Mouse (Mus musculus) liver, adult 2 months (tissue): ENCODE results near the gene Lce3e. TPM values are rescaled to one million over a fixed set of nuclear protein-coding genes. Genes with fewer than 3 reads are reported as not detected.

Source experiments
- DNase-seq: peaks from one replicate; pipeline ENCODE4 v3.0.0-alpha.2; 2011; ENCODE audit warnings: low read depth, low spot score; ENCODE audit errors: extremely low read depth
- H3K27ac ChIP-seq: fragments of 200-500 bp; replicated peaks from 2 replicates; pipeline ENCODE4 v1.5.1; 2012; ENCODE audit warnings: low read depth, mild to moderate bottlenecking, control low read depth, inconsistent platforms, low read length; ENCODE audit not compliant: insufficient read depth
- H3K27me3 ChIP-seq: fragments of 200-500 bp; 2 replicates; pipeline ENCODE4 v1.6.1; 2012; ENCODE audit warnings: mild to moderate bottlenecking, moderate library complexity, low read length, inconsistent platforms; ENCODE audit not compliant: control insufficient read depth, insufficient read depth
- H3K36me3 ChIP-seq: fragments of 200-500 bp; 2 replicates; pipeline ENCODE4 v1.6.1; 2012; ENCODE audit warnings: low read length, inconsistent platforms; ENCODE audit not compliant: control insufficient read depth, insufficient read depth
- H3K4me1 ChIP-seq: fragments of 200-500 bp; 2 replicates; pipeline ENCODE4 v1.6.1; 2011; ENCODE audit warnings: low read length; ENCODE audit not compliant: control insufficient read depth, insufficient read depth
- H3K4me3 ChIP-seq: fragments of 200-500 bp; 2 replicates; pipeline ENCODE4 v1.5.1; 2011; ENCODE audit warnings: low read depth, mild to moderate bottlenecking, control low read depth, low read length, moderate library complexity; ENCODE audit not compliant: insufficient read depth
- H3K79me2 ChIP-seq: fragments of 200-500 bp; 2 replicates; pipeline ENCODE4 v1.6.1; 2012; ENCODE audit warnings: inconsistent platforms, mild to moderate bottlenecking, low read length, moderate library complexity; ENCODE audit not compliant: control insufficient read depth, insufficient read depth
- H3K9ac ChIP-seq: fragments of 200-500 bp; 2 replicates; pipeline ENCODE4 v1.6.1; 2012; ENCODE audit warnings: low read depth, mild to moderate bottlenecking, control low read depth, inconsistent platforms, low read length
- CTCF ChIP-seq: fragments of 200-500 bp; IDR thresholded peaks from 2 replicates; pipeline ENCODE4 v1.5.1; 2011; ENCODE audit warnings: low read depth, low read length, control low read depth
- POLR2A ChIP-seq: fragments of 200-500 bp; IDR thresholded peaks from 2 replicates; pipeline ENCODE4 v1.6.1; 2011; ENCODE audit warnings: low read length, control low read depth; ENCODE audit not compliant: insufficient read depth; ENCODE audit errors: extremely low read depth
- WGBS: fragments of 180-500 bp; shearing (Covaris S2); methylation state at CpG from one replicate; pipeline ENCODE4 v1.1.7; 2018; 5-methylcytosine and 5-hydroxymethylcytosine counted together
- polyA plus RNA-seq: library from polyadenylated mRNA; depleted of rRNA; stranded (reverse); fragments of >200 nt; gene quantifications from 2 replicates; pipeline ENCODE4 v1.2.3, GENCODE M21; 2012; rRNA removed
- total RNA-seq: library from RNA; depleted of rRNA; stranded (reverse); fragments of >200 nt; gene quantifications from 2 replicates; pipeline ENCODE4 v1.2.3, GENCODE M21; 2014; rRNA removed

The Lce3e gene
- not detected in 2 replicates for total RNA-seq
- polyA plus RNA-seq = not detected in 2 replicates

GRCm38 (mm10) chr3:92966761-92967160 lies at the start of gene Lce3e:
TSS of gene Lce3e (plus strand) at chr3:92967061.
- Histone ChIP-seq H3K9ac (no peak within 1 kb of the TSS), H3K79me2 (no peaks in the 10 kb centered on the region), H3K4me3 (no peak within 1 kb of the TSS), H3K27ac (no peak within 1 kb of the TSS), H3K4me1 (no peaks in the 10 kb centered on the region), H3K27me3 (no peaks in the 10 kb centered on the region), H3K36me3 (no peaks in the 10 kb centered on the region)
- TF ChIP-seq CTCF = no peak
- no peak for TF ChIP-seq POLR2A
- no peak for DNase-seq
- 86% methylated on average over 2 of the region's 2 CpGs for WGBS

DNA sequence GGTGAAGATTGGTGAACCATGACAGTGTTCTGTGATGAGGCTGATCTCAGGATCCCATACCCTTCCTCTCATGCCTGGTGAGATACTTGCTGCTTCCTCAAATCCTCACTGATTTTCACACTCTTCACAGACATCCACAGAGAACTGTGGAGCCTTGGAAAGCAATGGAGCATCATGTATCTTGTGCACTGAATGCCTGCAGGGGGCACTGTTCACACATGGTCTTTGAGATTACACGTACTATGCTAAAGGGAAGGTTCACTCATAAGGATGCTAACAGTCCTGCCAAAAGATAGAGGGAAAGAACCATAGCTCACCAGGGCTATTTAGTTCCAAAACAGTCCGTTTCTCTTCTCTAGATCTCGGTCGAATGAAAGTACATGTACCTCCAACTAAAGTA lies 46.5 kb upstream of the Lce3e start:
- Histone ChIP-seq H3K27ac (no peak overlapping the region), H3K79me2 (no peaks in the 10 kb centered on the region), H3K27me3 (no peaks in the 10 kb centered on the region), H3K4me3 (no peak overlapping the region), H3K9ac (no peak overlapping the region), H3K4me1 (no peaks in the 10 kb centered on the region), H3K36me3 (no peaks in the 10 kb centered on the region)
- WGBS = 56% methylated on average over 4 of the region's 4 CpGs
- no peak for TF ChIP-seq POLR2A
- no peak for TF ChIP-seq CTCF
- DNase-seq = no peak

DNA sequence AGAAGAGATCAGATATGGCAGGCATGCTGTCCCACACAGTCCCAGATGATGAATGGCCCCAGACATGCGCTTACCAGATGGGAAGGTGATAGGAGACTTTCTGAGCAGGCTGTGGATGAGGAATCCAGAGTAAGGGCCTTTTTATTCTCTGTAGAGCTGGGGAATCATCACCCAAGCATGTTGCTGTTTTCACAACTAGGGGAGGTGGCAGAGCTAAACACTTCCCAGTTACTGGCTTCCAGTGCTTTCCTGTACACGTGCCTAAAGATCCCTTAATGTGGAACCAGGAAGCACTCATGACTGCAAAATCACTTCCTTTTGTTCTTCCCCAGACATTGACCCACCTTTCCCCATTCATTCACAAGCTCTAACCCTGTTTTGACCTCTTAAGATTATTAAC lies 40.7 kb upstream of the Lce3e start, which contains the start of gene Lce3a:
Gene Lce3a, minus strand, starts transcription at position 101 of the 400 bp plus-strand sequence.
- Histone ChIP-seq H3K4me1 (no peaks in the 10 kb centered on the region), H3K27ac (no peak within 1 kb of the TSS), H3K4me3 (no peak within 1 kb of the TSS), H3K27me3 (no peaks in the 10 kb centered on the region), H3K79me2 (no peaks in the 10 kb centered on the region), H3K36me3 (no peaks in the 10 kb centered on the region), H3K9ac (no peak within 1 kb of the TSS)
- TF ChIP-seq POLR2A = no peak
- no peak for TF ChIP-seq CTCF
- no peak for DNase-seq
- 70% methylated on average over 2 of the region's 2 CpGs for WGBS

- H3K9ac ChIP-seq = no peak within 1 kb of the TSS
- H3K79me2 ChIP-seq = no peaks in the 10 kb centered on the region
- H3K27ac ChIP-seq = no peak within 1 kb of the TSS
- no peaks in the 10 kb centered on the region for H3K4me1 ChIP-seq
- no peaks in the 10 kb centered on the region for H3K36me3 ChIP-seq
- TF ChIP-seq CTCF (no peak), POLR2A (no peak)
- H3K27me3 ChIP-seq = no peaks in the 10 kb centered on the region
- no peak for DNase-seq
- WGBS = 44% methylated on average over 2 of the region's 2 CpGs
- no peak within 1 kb of the TSS for H3K4me3 ChIP-seq
Observed at GRCm38 (mm10) chr3:92932679-92933078, 34.2 kb upstream of the Lce3e start, which contains the start of gene Lce3b. TSS of gene Lce3b (plus strand) at chr3:92932979.

- no peaks in the 10 kb centered on the region for H3K36me3 ChIP-seq
- DNase-seq = no peak
- no peak within 1 kb of the TSS for H3K9ac ChIP-seq
- H3K4me1 ChIP-seq = no peaks in the 10 kb centered on the region
- no peaks in the 10 kb centered on the region for H3K79me2 ChIP-seq
- no peak within 1 kb of the TSS for H3K4me3 ChIP-seq
- H3K27me3 ChIP-seq = no peaks in the 10 kb centered on the region
- 50% methylated on average over 1 of the region's 1 CpGs for WGBS
- H3K27ac ChIP-seq = no peak within 1 kb of the TSS
- TF ChIP-seq CTCF (no peak), POLR2A (no peak)
Observed at GRCm38 (mm10) chr3:92944186-92944585, 22.7 kb upstream of the Lce3e start, which contains the start of gene Lce3c. TSS of gene Lce3c (plus strand) at chr3:92944486.

DNA sequence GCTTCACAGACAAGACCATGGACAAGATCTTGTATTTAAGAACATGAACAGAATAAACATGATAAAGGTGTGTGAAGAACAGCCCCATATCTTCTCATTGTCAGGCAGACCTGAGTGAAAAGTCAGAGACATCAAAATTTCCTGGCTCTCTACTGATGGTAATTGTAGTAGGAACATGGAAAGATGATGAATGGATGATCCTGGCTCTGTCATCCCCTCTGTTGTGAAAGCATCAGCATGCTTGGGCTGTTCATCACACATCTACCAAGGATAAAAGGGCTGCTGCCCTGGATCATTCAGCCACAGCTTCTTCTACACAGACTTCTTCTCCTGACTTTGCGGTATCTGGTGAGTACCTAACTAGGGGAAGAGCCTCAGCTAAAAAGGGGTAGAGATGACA lies 9.8 kb upstream of the Lce3e start, which contains the start of gene Lce3d:
Gene Lce3d, plus strand, starts transcription at position 301 of the 400 bp plus-strand sequence.
- Histone ChIP-seq H3K36me3 (no peaks in the 10 kb centered on the region), H3K4me3 (no peak within 1 kb of the TSS), H3K9ac (no peak within 1 kb of the TSS), H3K27ac (no peak within 1 kb of the TSS), H3K27me3 (no peaks in the 10 kb centered on the region), H3K79me2 (no peaks in the 10 kb centered on the region), H3K4me1 (no peaks in the 10 kb centered on the region)
- TF ChIP-seq POLR2A (no peak), CTCF (no peak)
- 92% methylated on average over 1 of the region's 1 CpGs for whole genome bisulfite sequencing
- DNase-seq = no peak
